Mouse (Mus musculus) MN1 (cell line): ENCODE data around the gene Sfxn2.

Source experiments
- DNase-seq: peaks from one replicate; pipeline ENCODE4 v3.0.0-alpha.2; 2016; ENCODE audit warnings: low spot score

Gene Sfxn2

GRCm38 (mm10) chr19:46572951-46573937 is at the start of gene Sfxn2, which contains the start of gene Arl3:
TSS of gene Sfxn2 (plus strand) at chr19:46573365.
TSS of gene Arl3 (minus strand) at chr19:46573198.
- DNase-seq = peak; percentile 94

- DNase-seq = peak; percentile 82
These were observed 49.5 kb upstream of the Sfxn2 start for GRCm38 (mm10) chr19:46523480-46524151.

GRCm38 (mm10) chr19:46524152-46524544 is 49.0 kb upstream of the Sfxn2 start:
- no peak for DNase-seq

- DNase-seq = peak; percentile 69
These were observed 48.4 kb upstream of the Sfxn2 start for GRCm38 (mm10) chr19:46524601-46525321.

- no peak for DNase-seq
These were observed 47.2 kb upstream of the Sfxn2 start for GRCm38 (mm10) chr19:46525691-46526631.

- no peak for DNase-seq
These were observed 45.3 kb upstream of the Sfxn2 start for GRCm38 (mm10) chr19:46527632-46528528.

GRCm38 (mm10) chr19:46528529-46529213 is 44.5 kb upstream of the Sfxn2 start:
- DNase-seq = peak; percentile 77

- no peak for DNase-seq
These were observed 43.3 kb upstream of the Sfxn2 start for GRCm38 (mm10) chr19:46529601-46530448.

- DNase-seq = no peak
These were observed 42.6 kb upstream of the Sfxn2 start for GRCm38 (mm10) chr19:46530449-46530990.

GRCm38 (mm10) chr19:46531071-46532030 is 41.8 kb upstream of the Sfxn2 start:
- DNase-seq = no peak

- DNase-seq = peak; percentile 23
These were observed 41.0 kb upstream of the Sfxn2 start for GRCm38 (mm10) chr19:46532031-46532688.

GRCm38 (mm10) chr19:46533066-46533465 is 40.1 kb upstream of the Sfxn2 start:
- DNase-seq = no peak

GRCm38 (mm10) chr19:46533525-46533924 is 39.6 kb upstream of the Sfxn2 start:
- no peak for DNase-seq

GRCm38 (mm10) chr19:46534542-46535098 is 38.5 kb upstream of the Sfxn2 start:
- DNase-seq = no peak

GRCm38 (mm10) chr19:46537357-46537756 is 35.8 kb upstream of the Sfxn2 start:
- no peak for DNase-seq

- no peak for DNase-seq
These were observed 35.0 kb upstream of the Sfxn2 start for GRCm38 (mm10) chr19:46538213-46538612.
